Mouse (Mus musculus) mesoderm, embryonic 11.5 days (tissue): ENCODE results near the gene Ufsp2.

Experiments used
- DNase-seq: peaks from one replicate; pipeline ENCODE4 v3.0.0-alpha.2; 2012; ENCODE audit warnings: low read depth, low spot score

Ufsp2 gene

DNA sequence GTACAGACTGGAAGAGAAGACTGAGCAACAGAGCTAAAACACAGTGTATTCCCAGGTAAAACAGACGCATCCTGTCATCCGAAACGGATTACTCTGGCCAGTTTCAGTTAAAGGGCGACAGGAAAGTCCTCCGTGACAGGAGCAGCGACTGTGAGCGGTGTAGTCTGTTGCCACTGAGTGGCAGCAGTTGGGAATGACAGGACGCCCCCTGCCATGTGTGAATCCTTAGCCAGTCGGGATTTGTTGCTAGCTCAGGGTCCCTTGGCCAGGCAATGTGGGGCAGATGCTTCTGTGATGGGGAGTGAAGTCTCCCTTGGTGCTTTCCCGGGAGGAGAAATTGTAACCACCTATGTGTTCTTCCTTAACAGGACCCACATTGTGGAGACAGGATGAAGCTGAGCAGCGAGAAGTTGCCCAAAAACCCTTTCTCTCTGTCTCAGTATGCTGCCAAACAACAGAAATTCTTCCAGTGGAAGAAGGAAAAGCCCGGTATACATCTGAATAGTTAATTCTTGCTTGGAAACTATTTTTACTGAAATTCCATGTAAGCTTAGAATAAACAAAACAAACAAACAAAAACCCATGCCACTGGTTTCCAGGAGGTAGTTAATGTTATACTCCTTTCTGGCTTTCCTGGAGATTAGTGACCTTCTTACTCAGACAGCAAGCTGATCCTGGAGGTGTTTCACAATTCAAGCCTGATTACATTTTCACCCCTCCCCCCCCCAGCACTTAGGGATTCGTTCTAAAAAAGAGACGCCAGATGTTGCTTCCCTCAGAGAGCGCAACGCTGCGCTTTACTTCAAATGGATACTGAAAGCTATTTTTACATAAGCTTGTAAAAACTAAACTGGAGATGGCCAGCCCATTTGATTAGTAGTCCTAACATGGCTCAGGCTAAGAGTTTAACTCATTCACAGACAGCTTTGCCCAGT, 35.7 kb downstream of the Ufsp2 start:
- peak; percentile 15 for DNase-seq

- DNase-seq, result no peak
Observed at GRCm38 (mm10) chr8:46022203-46022602, 46.9 kb downstream of the Ufsp2 start.

DNA sequence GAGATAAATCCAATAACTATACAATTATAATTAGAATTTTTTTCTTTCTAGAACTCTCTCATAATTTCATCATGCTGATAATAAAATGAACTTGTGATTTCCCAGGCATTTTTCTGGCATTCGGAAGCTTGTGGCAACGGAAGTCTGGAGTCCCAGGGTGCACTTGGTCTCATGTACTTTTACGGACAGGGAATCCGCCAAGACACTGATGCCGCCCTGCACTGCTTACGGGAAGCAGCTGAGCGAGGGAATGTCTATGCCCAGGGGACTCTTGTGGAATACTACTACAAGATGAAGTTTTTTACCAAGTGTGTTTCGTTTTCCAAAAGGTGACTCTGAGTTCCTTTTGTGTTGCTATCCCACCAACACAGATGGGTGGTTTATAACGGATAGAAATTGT, 47.4 kb downstream of the Ufsp2 start:
- DNase-seq, result no peak

- peak; percentile 7 for DNase-seq
Observed at GRCm38 (mm10) chr8:46024392-46024791, 49.1 kb downstream of the Ufsp2 start.

DNA sequence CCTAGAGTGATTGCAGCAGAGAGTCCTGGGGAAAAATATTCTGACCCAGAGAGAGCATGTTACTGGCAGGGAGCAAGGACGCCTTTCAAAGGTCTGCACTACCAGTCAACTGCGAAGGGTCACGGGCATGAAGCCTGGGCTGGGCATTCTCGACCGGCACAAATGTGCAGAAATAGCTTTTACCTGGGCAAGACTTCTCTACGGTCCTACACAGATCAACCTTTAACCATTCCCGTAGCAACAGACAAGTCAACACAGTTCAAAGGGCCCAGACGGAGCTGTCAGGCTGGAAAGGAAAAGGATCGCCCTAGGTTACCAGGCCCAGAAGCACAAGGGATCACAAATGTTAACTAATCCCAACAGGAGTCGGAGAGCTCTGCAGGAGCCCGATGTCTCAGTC, 60.9 kb downstream of the Ufsp2 start:
- DNase-seq, result no peak

DNA sequence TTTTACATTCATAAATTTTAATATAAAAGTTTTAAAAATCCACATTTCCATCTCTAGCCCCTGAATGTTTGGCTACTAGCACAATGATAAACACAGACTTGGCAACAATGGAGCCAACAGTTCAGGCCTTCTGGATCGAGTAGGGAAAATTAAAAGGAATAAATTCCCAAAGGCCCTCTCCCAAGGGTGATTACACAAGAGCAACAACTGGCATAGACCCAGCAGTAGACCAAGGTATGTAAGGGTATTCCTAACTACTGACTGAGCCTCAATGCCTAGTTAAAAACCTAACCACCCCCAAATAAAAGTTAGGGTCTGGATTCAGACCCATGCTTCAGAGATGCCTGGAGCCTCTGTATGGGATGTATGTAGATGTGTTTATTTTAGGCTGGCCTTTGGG, 64.3 kb downstream of the Ufsp2 start:
- DNase-seq, result no peak

GRCm38 (mm10) chr8:46040260-46040659, 64.9 kb downstream of the Ufsp2 start:
- no peak for DNase-seq
